Mouse (Mus musculus): ENCODE results near the gene Slc25a44. TPM values are rescaled to one million over a fixed set of nuclear protein-coding genes. Genes with fewer than 3 reads are reported as not detected.
A peak's percentile ranks its signal among the peaks of the same experiment; 100 is the strongest.
"Not testable (repeated sequence)": the region's sequence is repeated elsewhere in the genome, so short reads cannot be mapped to it uniquely, and the experiment has no call there.

Slc25a44 gene
- total RNA-seq, 2 experiments from 2014 or later = 75.8 to 77.6 TPM

DNA sequence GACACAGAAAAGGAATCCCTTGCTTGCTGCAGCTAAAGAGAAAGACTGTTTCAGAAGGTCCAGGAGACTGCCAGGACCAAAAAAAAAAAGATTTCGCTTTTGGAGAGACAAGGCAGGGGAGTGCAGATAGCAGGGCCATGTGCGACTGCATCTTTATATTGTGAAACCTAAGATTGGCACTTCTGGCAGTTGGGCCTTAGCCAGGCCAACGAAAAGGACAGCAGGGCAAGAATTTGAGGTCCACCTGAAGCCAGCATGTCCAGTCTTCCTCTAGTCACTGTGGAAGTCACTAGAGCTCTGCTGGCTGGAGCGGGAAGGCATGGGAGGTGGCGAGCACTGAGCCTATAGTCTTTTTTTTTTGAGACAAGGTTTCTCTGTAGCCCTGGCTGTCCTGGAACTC is 16.0 kb downstream of the Slc25a44 start:
- intact Hi-C loops (cut with DNase I) = loop anchor here (5.0 kb wide), 1 partner anchor 118 kb away; no protein-coding TSS in a partner anchor
- Histone ChIP-seq H3K4me3 (no peak overlapping the region), H3K27ac (no peak overlapping the region)
- TF ChIP-seq CTCF (IDR thresholded peaks at IDR 0.05) = no peak
- DNase-seq (ENCODE audit: extremely low spot score in 1 of 2, low spot score in 2 of 2) = no peak

GRCm38 (mm10) chr3:88407529-88407928 is 17.4 kb downstream of the Slc25a44 start:
- H3K27ac ChIP-seq = no peak overlapping the region
- TF ChIP-seq CTCF (IDR thresholded peaks at IDR 0.05) = no peak
- DNase-seq (ENCODE audit: extremely low spot score in 1 of 2, low spot score in 2 of 2) = no peak
- intact Hi-C loops (cut with DNase I) = loop anchor here (1.0 to 5.0 kb wide), 2 partner anchors 60 to 120 kb away; no protein-coding TSS in a partner anchor
- no peak overlapping the region for H3K4me3 ChIP-seq

- Histone ChIP-seq H3K27ac (0 out of 2 replicates have a peak overlapping the region, but pooled peaks have one; percentile 16), H3K4me3 (no peak overlapping the region)
- intact Hi-C loops (cut with DNase I) = loop anchor here (1.0 to 5.0 kb wide), 2 partner anchors 60 to 120 kb away; no protein-coding TSS in a partner anchor
These were observed 17.8 kb downstream of the Slc25a44 start for GRCm38 (mm10) chr3:88407090-88407489.

GRCm38 (mm10) chr3:88403522-88404230 is 21.3 kb downstream of the Slc25a44 start:
- H3K4me3 ChIP-seq = no peak overlapping the region
- no peak for DNase-seq (ENCODE audit: extremely low spot score in 1 of 2, low spot score in 2 of 2)
- intact Hi-C loops (cut with DNase I) = no loop called here
- H3K27ac ChIP-seq = no peak overlapping the region
- TF ChIP-seq CTCF (IDR thresholded peaks at IDR 0.05) = no peak

More at GRCm38 (mm10) chr3:88407090-88407489, 17.8 kb downstream of the Slc25a44 start:
- TF ChIP-seq CTCF (IDR thresholded peaks at IDR 0.05) = peak; percentile 89
- peak; percentile 37 to 56 for DNase-seq (ENCODE audit: extremely low spot score in 1 of 2, low spot score in 2 of 2)

DNA sequence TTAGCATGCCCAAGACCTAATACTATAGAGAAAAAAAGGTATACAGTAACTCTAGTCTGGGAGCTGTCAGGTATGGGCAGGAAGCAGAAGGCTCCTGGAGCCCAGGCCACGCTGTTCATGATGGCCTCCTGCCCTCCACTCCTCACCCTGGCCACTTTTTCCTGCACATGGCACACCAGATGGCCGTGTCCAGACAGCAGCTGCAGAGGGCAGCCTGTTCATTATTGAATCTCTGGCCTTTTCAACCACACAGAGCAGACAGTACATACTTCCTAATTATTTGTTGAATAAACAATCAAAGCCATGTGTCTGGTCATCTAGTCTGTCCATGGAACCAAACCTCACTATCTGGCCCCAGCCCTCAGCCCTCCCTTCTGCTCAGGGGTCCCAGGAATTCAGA is 26.3 kb downstream of the Slc25a44 start:
- H3K27ac ChIP-seq = no peak overlapping the region
- no peak overlapping the region for H3K4me3 ChIP-seq
- DNase-seq (ENCODE audit: extremely low spot score in 1 of 2, low spot score in 2 of 2) = no peak
- no peak for TF ChIP-seq CTCF (IDR thresholded peaks at IDR 0.05)
- intact Hi-C loops (cut with DNase I) = no loop called here

GRCm38 (mm10) chr3:88395742-88396141 is 29.2 kb downstream of the Slc25a44 start:
- DNase-seq (ENCODE audit: extremely low spot score in 1 of 2, low spot score in 2 of 2) = no peak
- Histone ChIP-seq H3K4me3 (no peak overlapping the region), H3K27ac (no peak overlapping the region)
- no peak for TF ChIP-seq CTCF (IDR thresholded peaks at IDR 0.05)
- intact Hi-C loops (cut with DNase I) = no loop called here

DNA sequence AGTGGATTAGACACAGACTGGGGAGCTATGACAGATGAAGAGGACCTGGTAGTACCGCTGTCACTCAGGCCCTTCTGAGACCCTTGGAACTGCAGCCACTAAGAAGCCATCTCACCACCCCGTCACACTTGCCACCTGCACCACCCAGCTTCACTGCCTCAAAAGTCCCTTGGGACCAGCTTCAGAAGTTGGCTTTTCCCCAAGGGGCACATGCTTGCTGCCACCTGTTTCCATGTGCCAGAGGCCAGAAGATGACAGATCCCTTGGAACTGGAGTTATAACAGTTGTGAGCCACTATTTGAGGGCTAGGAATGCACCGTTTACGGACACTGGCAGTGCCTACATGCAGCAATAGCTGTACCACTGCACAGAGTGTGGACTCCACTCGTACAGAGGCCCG is 29.7 kb downstream of the Slc25a44 start:
- H3K27ac ChIP-seq = no peak overlapping the region
- no peak for TF ChIP-seq CTCF (IDR thresholded peaks at IDR 0.05)
- intact Hi-C loops (cut with DNase I) = no loop called here
- H3K4me3 ChIP-seq = no peak overlapping the region
- DNase-seq (ENCODE audit: extremely low spot score in 1 of 2, low spot score in 2 of 2) = no peak

DNA sequence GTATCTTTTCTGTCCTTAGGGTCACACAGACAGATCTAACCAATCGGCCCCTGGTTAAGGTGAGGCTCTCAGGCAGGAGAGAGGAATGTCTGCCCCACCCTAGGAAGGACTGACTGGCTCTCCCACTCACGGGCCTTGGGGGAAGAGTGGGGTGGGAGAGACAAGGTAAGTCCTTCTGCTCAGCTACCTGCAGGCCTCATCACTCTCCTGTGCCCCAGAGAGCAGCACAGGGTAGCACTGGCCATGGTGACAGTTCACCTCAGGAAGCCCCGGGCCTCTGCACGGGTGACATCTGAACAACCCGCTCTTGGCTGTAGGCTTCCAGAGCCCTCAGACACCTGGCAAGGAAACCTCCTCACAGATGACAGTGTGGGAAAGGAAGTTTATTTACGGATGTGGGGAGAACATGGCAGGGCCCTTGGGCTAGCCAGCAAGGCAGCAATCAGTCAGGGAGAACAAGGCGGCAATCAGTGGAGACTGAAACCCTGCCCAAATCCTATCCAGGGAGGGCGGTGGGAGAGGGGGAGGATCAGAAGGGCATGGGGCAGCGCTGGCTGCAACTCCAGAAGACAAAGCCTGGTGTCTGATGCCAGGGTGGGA is 31.1 kb downstream of the Slc25a44 start:
- no peak for TF ChIP-seq CTCF (IDR thresholded peaks at IDR 0.05)
- Histone ChIP-seq H3K27ac (no peak overlapping the region), H3K4me3 (no peak overlapping the region)
- no peak for DNase-seq (ENCODE audit: extremely low spot score in 1 of 2, low spot score in 2 of 2)
- intact Hi-C loops (cut with DNase I) = no loop called here

DNA sequence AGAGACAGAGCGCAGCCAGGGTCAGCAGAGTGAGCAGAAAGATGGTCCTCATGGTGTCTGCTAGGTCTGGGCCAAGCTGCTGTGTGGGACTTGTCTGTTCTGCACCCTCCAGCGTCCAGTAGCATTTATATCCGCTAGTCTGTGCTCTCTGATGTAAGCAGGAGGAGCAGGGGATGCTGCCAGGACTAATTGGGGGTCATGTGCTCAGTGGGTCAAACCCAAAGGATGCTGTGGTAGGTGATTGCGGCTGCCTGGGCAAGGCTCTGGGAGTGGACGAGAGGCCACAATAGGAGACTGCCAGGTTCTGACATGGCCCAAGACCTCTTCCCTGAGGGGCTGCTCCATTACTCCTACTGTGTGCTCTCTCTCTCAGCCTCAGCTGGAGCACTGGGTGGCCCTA is 40.6 kb downstream of the Slc25a44 start, which contains the start of gene Bglap:
Gene Bglap (minus strand): TSS at position 101 of the 400 bp plus-strand sequence.
- no peak for TF ChIP-seq CTCF (IDR thresholded peaks at IDR 0.05)
- Histone ChIP-seq H3K4me3 (no peak within 1 kb of the TSS), H3K27ac (no peak within 1 kb of the TSS)
- no peak for DNase-seq (ENCODE audit: extremely low spot score in 1 of 2, low spot score in 2 of 2)
- intact Hi-C loops (cut with DNase I) = no loop called here

DNA sequence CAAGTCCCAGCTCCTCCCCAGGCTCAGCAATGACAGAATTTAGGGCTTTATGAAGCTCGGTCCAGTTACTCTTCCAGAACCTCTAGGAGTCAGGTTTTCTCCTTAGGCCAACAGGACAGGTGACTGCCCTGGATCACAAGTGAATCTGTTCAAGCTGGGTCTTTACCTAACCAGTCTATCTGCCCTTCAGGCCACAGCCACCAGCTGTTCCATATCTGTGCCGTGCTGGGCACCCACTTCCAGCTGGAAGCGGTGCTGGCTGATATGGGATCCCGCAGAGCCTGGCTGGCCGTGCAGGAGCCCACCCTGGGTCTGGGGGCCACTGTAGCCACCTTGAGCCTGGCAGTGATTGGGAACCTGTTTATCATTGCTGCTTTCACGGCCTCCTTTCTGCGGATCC is 42.6 kb downstream of the Slc25a44 start:
- DNase-seq (ENCODE audit: extremely low spot score in 1 of 2, low spot score in 2 of 2); intact Hi-C loops (cut with DNase I): not testable (repeated sequence)

GRCm38 (mm10) chr3:88381389-88382315 is 43.3 kb downstream of the Slc25a44 start:
- not testable (repeated sequence) for DNase-seq (ENCODE audit: extremely low spot score in 1 of 2, low spot score in 2 of 2); H3K27ac ChIP-seq
- peak overlapping the region; percentile 23; the same call in 1 of the 2 replicates for H3K4me3 ChIP-seq
- intact Hi-C loops (cut with DNase I) = loop anchor here (1.0 kb wide), 1 partner anchor 9 kb away; no protein-coding TSS in a partner anchor

More for the DNA sequence above, 42.6 kb downstream of the Slc25a44 start:
- H3K4me3 ChIP-seq, H3K27ac ChIP-seq: not testable (repeated sequence)

DNA sequence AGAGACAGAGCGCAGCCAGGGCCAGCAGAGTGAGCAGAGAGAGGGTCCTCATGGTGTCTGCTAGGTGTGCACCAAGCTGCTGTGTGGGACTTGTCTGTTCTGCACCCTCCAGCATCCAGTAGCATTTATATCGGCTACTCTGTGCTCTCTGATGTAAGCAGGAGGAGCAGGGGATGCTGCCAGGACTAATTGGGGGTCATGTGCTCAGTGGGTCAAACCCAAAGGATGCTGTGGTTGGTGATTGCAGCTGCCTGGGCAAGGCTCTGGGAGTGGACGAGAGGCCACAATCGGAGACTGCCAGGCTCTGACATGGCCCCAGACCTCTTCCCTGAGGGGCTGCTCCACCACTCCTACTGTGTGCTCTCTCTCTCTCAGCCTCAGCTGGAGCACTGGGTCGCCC is 46.3 kb downstream of the Slc25a44 start, which contains the start of gene Bglap2:
Gene Bglap2 (minus strand): TSS at position 101 of the 400 bp plus-strand sequence.
- H3K4me3 ChIP-seq; intact Hi-C loops (cut with DNase I); DNase-seq (ENCODE audit: extremely low spot score in 1 of 2, low spot score in 2 of 2); H3K27ac ChIP-seq: not testable (repeated sequence)

DNA sequence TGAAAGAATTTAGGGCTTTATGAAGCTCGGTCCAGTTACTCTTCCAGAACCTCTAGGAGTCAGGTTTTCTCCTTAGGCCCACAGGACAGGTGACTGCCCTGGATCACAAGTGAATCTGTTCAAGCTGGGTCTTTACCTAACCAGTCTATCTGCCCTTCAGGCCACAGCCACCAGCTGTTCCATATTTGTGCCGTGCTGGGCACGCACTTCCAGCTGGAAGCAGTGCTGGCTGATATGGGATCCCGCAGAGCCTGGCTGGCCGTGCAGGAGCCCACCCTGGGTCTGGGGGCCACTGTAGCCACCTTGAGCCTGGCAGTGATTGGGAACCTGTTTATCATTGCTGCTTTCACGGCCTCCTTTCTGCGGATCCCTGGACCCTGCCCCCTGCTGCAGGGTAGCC is 48.3 kb downstream of the Slc25a44 start:
- DNase-seq (ENCODE audit: extremely low spot score in 1 of 2, low spot score in 2 of 2); intact Hi-C loops (cut with DNase I); H3K4me3 ChIP-seq; H3K27ac ChIP-seq: not testable (repeated sequence)

- DNase-seq (ENCODE audit: extremely low spot score in 1 of 2, low spot score in 2 of 2); intact Hi-C loops (cut with DNase I); H3K27ac ChIP-seq; H3K4me3 ChIP-seq: not testable (repeated sequence)
These were observed 49.0 kb downstream of the Slc25a44 start for GRCm38 (mm10) chr3:88375750-88376626.

DNA sequence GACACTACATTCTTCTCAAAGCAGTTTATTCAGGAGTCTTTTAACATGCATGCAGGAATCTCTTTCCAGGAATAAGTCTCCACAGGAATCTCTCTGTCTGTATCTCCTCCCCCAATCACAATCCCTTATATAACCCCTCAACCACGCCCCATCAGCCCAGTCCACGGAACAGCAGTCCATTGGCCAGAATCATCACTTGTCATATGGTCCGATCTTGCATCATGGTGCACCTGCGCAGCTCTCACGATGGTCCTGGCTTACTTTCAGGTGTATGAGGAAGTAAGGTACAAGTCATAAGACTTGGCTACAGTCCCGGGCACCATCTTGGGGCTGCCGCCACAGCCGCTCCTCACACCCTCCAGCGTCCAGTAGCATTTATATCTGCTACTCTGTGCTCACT is 52.3 kb downstream of the Slc25a44 start, which contains the start of gene Bglap3:
Gene Bglap3 (minus strand): TSS at position 101 of the 400 bp plus-strand sequence.
- H3K4me3 ChIP-seq; H3K27ac ChIP-seq; DNase-seq (ENCODE audit: extremely low spot score in 1 of 2, low spot score in 2 of 2); intact Hi-C loops (cut with DNase I): not testable (repeated sequence)
